9 mouse cellular contexts compared by ENCODE assay signal in genomic region chr1:39720186-39720585, GRCm38 (mm10). TPM values are rescaled to one million over a fixed set of nuclear protein-coding genes. Genes with fewer than 3 reads are reported as not detected.
DNase-seq lines count a peak whose midpoint lies in the region; ATAC-seq and TF ChIP-seq lines count a peak whose summit lies in the region.
"Had no signal": no experiment of that assay in that cellular context is flagged by ENCODE, and none has a peak within 500 bp of the region (broad histone marks: within the 10 kb centered on the region; RNA-seq: fewer than 3 reads in every experiment).

No protein-coding gene starts in this region.

- WGBS in heart, embryonic 11.5 days (ENCODE audit: insufficient replicate concordance), result 27% methylated on average over 2 of the region's 2 CpGs
- WGBS in hindbrain, embryonic 13.5 days, result 35% methylated on average over 2 of the region's 2 CpGs
- 42% methylated on average over 2 of the region's 2 CpGs for WGBS in midbrain, embryonic 10.5 days

- H3K9ac ChIP-seq in heart, embryonic 11.5 days (ENCODE audit: low read depth, low read length), result peak overlapping the region; percentile 85
- no peak overlapping the region for H3K9ac ChIP-seq in ES-E14 (ENCODE audit: insufficient read depth, low read depth, low read length, poor library complexity, severe bottlenecking)
- peak overlapping the region; percentile 82; the same call in 1 of the 2 replicates for H3K9ac ChIP-seq in hindbrain, embryonic 13.5 days

- H3K27ac ChIP-seq in heart, embryonic 11.5 days (ENCODE audit: low read depth, low read length), result peak overlapping the region; percentile 68; the same call in 1 of the 2 replicates
- H3K27ac ChIP-seq in ES-E14 (ENCODE audit: insufficient read depth, low read depth, low read length, poor library complexity, severe bottlenecking), result no peak overlapping the region
- H3K27ac ChIP-seq in hindbrain, embryonic 13.5 days, result no peak overlapping the region
- H3K27ac ChIP-seq in midbrain, embryonic 10.5 days (replicated peaks), result peak overlapping the region; percentile 93
- H3K27ac ChIP-seq: macrophage had no signal

- no peaks in the 10 kb centered on the region for H3K36me3 ChIP-seq in heart, embryonic 11.5 days (ENCODE audit: control insufficient read depth, insufficient read depth, low read length)
- no peaks in the 10 kb centered on the region for H3K36me3 ChIP-seq in ES-E14 (ENCODE audit: control insufficient read depth, insufficient read depth, low read length, poor library complexity, severe bottlenecking)
- no peaks in the 10 kb centered on the region for H3K36me3 ChIP-seq in hindbrain, embryonic 13.5 days
- no peaks in the 10 kb centered on the region for H3K36me3 ChIP-seq in midbrain, embryonic 10.5 days

- no peaks in the 10 kb centered on the region for H3K9me3 ChIP-seq in heart, embryonic 11.5 days (replicated peaks; ENCODE audit: control insufficient read depth, low read length)
- H3K9me3 ChIP-seq in ES-E14 (ENCODE audit: control insufficient read depth, insufficient read depth, low read depth, low read length), result no peaks in the 10 kb centered on the region
- no peaks in the 10 kb centered on the region for H3K9me3 ChIP-seq in hindbrain, embryonic 13.5 days
- no peaks in the 10 kb centered on the region for H3K9me3 ChIP-seq in midbrain, embryonic 10.5 days (replicated peaks)

- peak overlapping the region; percentile 60; the same call in 1 of the 2 replicates for H3K4me3 ChIP-seq in heart, embryonic 11.5 days (ENCODE audit: low read depth, low read length)
- peak overlapping the region; percentile 61 to 66 for H3K4me3 ChIP-seq in ES-E14 (ENCODE audit: insufficient read depth in 1 of 2, low read depth in 1 of 2, low read length in 2 of 2, poor library complexity in 1 of 2, severe bottlenecking in 1 of 2)
- peak overlapping the region; percentile 55 for H3K4me3 ChIP-seq in hindbrain, embryonic 13.5 days
- H3K4me3 ChIP-seq in midbrain, embryonic 10.5 days, result peak overlapping the region; percentile 76

- in situ Hi-C loops in ES-E14 (cut with MboI; ENCODE audit: low sequenced_read_pairs in 2 of 2, unreplicated experiment in 2 of 2), result no loop called here

- peak overlapping the region; percentile 92 for H3K4me2 ChIP-seq in heart, embryonic 11.5 days
- peak overlapping the region; percentile 88 for H3K4me2 ChIP-seq in hindbrain, embryonic 13.5 days

- no peak for DNase-seq in heart, postnatal 4 days
- DNase-seq in ES-E14 (ENCODE audit: low read depth, low spot score), result no peak
- DNase-seq in midbrain, embryonic 10.5 days (ENCODE audit: low spot score), result no peak
- DNase-seq in ovary, adult 18-20 months (ENCODE audit: low spot score), result no peak
- no peak for DNase-seq in adrenal gland, postnatal 14 days
- DNase-seq in frontal cortex, postnatal 14 days (ENCODE audit: low spot score in 2 of 2), result no peak

- H3K27me3 ChIP-seq in heart, embryonic 11.5 days (ENCODE audit: control insufficient read depth, insufficient read depth, low read length), result no peaks in the 10 kb centered on the region
- 0 out of 2 replicates have a peak, but pooled peaks cover 3% of the 10 kb centered on the region for H3K27me3 ChIP-seq in hindbrain, embryonic 13.5 days
- H3K27me3 ChIP-seq in midbrain, embryonic 10.5 days (ENCODE audit: low read depth, poor library complexity, severe bottlenecking), result peaks cover 6% of the 10 kb centered on the region; the same call in 1 of the 2 replicates

- ATAC-seq in heart, embryonic 11.5 days (replicated peaks; ENCODE audit: insufficient number of reproducible peaks, low FRiP score, low TSS enrichment), result no peak
- no peak for ATAC-seq in hindbrain, embryonic 13.5 days (ENCODE audit: low FRiP score)

- H3K4me1 ChIP-seq in heart, embryonic 11.5 days (ENCODE audit: control insufficient read depth, insufficient read depth, low read length), result peaks cover 20% of the 10 kb centered on the region
- H3K4me1 ChIP-seq in ES-E14 (ENCODE audit: control insufficient read depth in 2 of 2, insufficient read depth in 2 of 2, low read length in 2 of 2, poor library complexity in 1 of 2), result peaks cover 0 to 6% of the 10 kb centered on the region in 2 experiments; a peak in 2 of 4 replicates
- peaks cover 20% of the 10 kb centered on the region for H3K4me1 ChIP-seq in hindbrain, embryonic 13.5 days (replicated peaks)
- H3K4me1 ChIP-seq in midbrain, embryonic 10.5 days, result peaks cover 13% of the 10 kb centered on the region

TF ChIP-seq in ES-E14, 5 proteins besides CTCF, POLR2A, EP300 and RAD21:
- TF ChIP-seq ZNF384 (IDR thresholded peaks at IDR 0.05; ENCODE audit: low read depth, low read length) (no peak), CHD2 (IDR thresholded peaks at IDR 0.05; ENCODE audit: low read depth, low read length) (no peak), MAFK (IDR thresholded peaks at IDR 0.05; ENCODE audit: insufficient read depth, low read depth, low read length) (no peak), ZC3H11A (IDR thresholded peaks at IDR 0.05; ENCODE audit: borderline replicate concordance, low read depth, low read length) (no peak), HCFC1 (IDR thresholded peaks at IDR 0.05; ENCODE audit: borderline replicate concordance, insufficient read depth, low read length) (no peak)

RNA-seq across cellular contexts. Expression of gene Rfx8, which starts 0.6 kb away (rescaled TPM):
- 0.74 and 1.5 TPM in 2 replicates for polyA plus RNA-seq in heart, embryonic 11.5 days (2014; fragmentation: Nextera tagmentation; extraction: Ambion mirVana)
- total RNA-seq in heart, postnatal 4 days (2021), result under 1 TPM; 0.57 to 0.72 TPM
- not detected in 2 replicates for total RNA-seq in ES-E14 (2012; rRNA removed)
- polyA plus RNA-seq in hindbrain, embryonic 13.5 days (2015; fragmentation: Nextera tagmentation; extraction: Ambion mirVana), result 0.26 and 0.49 TPM in 2 replicates
- 0.20 and 0.39 TPM in 2 replicates for polyA plus RNA-seq in midbrain, embryonic 10.5 days (2016; fragmentation: Nextera tagmentation; extraction: Ambion mirVana)
- 0.15 TPM in 1 of 2 replicates, not detected in the other for total RNA-seq in adrenal gland, postnatal 14 days (2021)
- polyA plus RNA-seq: macrophage had no signal

Comparison
In these comparisons a context has a peak if more than half of its experiments do, and no peak if none do; other contexts are left out.
1. H3K27ac ChIP-seq: peak in heart, embryonic 11.5 days (single experiment) and midbrain, embryonic 10.5 days (single experiment); none in ES-E14 (single experiment) and hindbrain, embryonic 13.5 days (single experiment).
2. Peak in every context shown above with its lines, with median percentiles within 50 percentile points of each other: H3K4me3 ChIP-seq.